Mouse (Mus musculus) stomach, embryonic 16.5 days (tissue): Measurements from ENCODE around the gene Ajm1. TPM values are rescaled to one million over a fixed set of nuclear protein-coding genes. Genes with fewer than 3 reads are reported as not detected.

ENCODE experiments used
- ATAC-seq: fragments of 200-750 bp; cut with Nextera tagmentation; 2 replicates; pipeline ENCODE4 v1.8.0; 2017; ENCODE audit warnings: moderate number of reproducible peaks, moderate TSS enrichment; ENCODE audit not compliant: insufficient read depth, low FRiP score
- H3K27ac ChIP-seq: fragments of 300-500 bp; sonication (generic); 2 replicates; pipeline ENCODE4 v1.5.1; 2014; ENCODE audit warnings: low read length
- H3K27me3 ChIP-seq: fragments of 300-500 bp; sonication (generic); 2 replicates; pipeline ENCODE4 v1.6.1; 2014; ENCODE audit warnings: low read length, control low read depth, mixed read lengths; ENCODE audit not compliant: control insufficient read depth, insufficient read depth
- H3K36me3 ChIP-seq: fragments of 300-500 bp; sonication (generic); 2 replicates; pipeline ENCODE4 v1.6.1; 2014; ENCODE audit warnings: low read length; ENCODE audit not compliant: control insufficient read depth, insufficient read depth
- H3K4me1 ChIP-seq: fragments of 300-500 bp; sonication (generic); 2 replicates; pipeline ENCODE4 v1.6.1; 2014; ENCODE audit warnings: low read length, control low read depth, mixed read lengths; ENCODE audit not compliant: control insufficient read depth, insufficient read depth
- H3K4me2 ChIP-seq: fragments of 300-500 bp; sonication (generic); 2 replicates; pipeline ENCODE4 v1.6.1; 2014; ENCODE audit warnings: low read depth, low read length, mixed read lengths
- H3K4me3 ChIP-seq: fragments of 300-500 bp; sonication (generic); replicated peaks from 2 replicates; pipeline ENCODE4 v1.5.1; 2014; ENCODE audit warnings: mild to moderate bottlenecking, low read length
- H3K9ac ChIP-seq: fragments of 300-500 bp; sonication (generic); 2 replicates; pipeline ENCODE4 v1.6.1; 2014; ENCODE audit warnings: low read length
- H3K9me3 ChIP-seq: fragments of 300-500 bp; sonication (generic); replicated peaks from 2 replicates; pipeline ENCODE4 v1.6.1; 2016; ENCODE audit warnings: low read length, control low read depth; ENCODE audit not compliant: control insufficient read depth
- WGBS: fragments of 180-500 bp; shearing (Covaris S2); extraction: QIAGEN DNeasy Blood & Tissue Kit; methylation state at CpG from one replicate; pipeline ENCODE4 v1.1.7; 2014; 5-methylcytosine and 5-hydroxymethylcytosine counted together
- polyA plus RNA-seq: library from polyadenylated mRNA; unstranded; fragments of >200 nt; fragmentation: Nextera tagmentation; extraction: Ambion mirVana; gene quantifications from 2 replicates; pipeline ENCODE4 v1.2.1, GENCODE M21; 2015

Ajm1 gene
- polyA plus RNA-seq, 1 experiment from 2014 or later, result 0.94 TPM

DNA sequence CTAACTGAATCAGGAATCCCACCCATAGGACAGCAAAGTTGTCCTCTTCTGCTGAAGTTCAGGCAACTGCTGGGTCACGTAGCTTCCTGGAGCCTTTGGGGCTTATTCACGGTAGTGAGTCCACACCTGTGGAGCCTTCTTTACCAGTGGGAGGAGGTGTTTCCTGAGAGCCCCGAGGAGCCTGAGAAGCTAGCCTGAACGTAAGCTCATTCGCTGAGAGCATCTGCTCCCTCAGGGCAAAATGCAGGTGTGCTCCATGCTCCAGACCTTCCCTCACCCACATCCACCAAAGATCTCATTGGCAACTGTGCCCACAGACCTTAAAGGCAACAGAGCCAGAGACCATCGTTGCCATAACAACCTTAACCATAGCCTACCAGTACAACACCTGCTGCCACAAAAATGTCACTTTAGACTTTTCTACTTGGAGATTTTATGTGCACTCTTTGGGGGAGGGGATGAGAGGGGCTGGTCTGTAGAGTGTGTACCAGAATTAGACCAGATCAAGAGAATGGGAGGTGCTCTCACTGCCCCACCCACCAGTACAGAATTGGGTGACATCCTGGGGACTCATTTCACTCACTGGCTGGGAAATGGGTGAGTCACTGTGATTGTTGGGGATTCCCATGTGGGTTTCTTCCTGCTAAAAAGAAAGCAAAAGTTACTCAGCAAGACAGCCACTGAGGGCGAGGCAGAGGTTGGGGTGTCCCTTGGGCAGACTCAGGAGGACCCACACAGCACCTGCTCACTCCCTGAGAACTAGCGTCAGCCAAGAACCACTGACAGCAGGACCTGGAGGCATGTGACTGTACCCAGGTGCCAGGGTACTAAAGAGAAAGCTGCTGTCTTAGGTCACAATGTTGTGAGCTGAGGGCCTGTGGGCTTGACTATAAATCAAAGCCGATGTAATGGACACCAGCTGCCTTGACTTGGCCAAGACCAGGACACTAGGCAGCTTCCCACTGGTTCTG, 32.3 kb downstream of the Ajm1 start:
- 68% methylated on average over 9 of the region's 9 CpGs for WGBS
- no peaks in the 10 kb centered on the region for H3K36me3 ChIP-seq
- H3K4me3 ChIP-seq, result no peak overlapping the region
- H3K27me3 ChIP-seq, result no peaks in the 10 kb centered on the region
- no peak for ATAC-seq
- H3K9ac ChIP-seq, result no peak overlapping the region
- H3K27ac ChIP-seq, result no peak overlapping the region
- H3K9me3 ChIP-seq, result no peaks in the 10 kb centered on the region
- no peak overlapping the region for H3K4me2 ChIP-seq
- peaks cover 14% of the 10 kb centered on the region for H3K4me1 ChIP-seq

DNA sequence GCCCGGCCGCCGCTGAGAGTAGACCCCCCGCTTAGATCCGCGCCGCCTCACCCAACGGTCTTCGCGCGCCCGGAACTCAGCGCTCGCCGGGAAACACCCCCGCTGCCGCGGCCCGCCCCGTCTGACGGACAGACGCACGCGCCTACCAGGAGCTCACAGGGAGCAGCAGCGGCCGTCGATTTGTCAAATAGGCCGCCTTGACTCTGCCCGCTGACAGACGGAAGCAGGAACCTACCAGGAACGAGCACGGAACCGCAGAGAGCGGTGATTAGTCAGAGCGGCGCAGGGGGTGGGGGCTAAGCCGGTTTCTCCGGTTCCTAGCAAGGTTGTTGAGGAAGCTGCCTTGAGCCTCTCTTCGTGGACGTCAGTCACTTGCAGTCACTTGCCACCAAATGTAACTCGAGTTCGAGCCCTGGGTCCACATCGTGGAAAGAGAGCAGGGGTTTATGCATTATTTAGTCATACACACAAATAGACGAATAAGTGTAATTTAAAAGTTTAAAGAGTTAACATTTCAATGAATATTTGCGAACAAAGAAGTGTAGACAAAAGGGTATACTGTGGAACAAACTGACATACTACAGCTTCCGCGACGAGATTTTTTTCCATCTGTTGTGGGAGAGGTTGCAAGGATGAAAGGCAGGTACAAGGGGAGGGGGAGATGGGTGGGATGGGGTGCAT, 34.6 kb downstream of the Ajm1 start, which contains the start of gene Traf2:
TSS of gene Traf2 (minus strand) at position 130 of the 681 bp plus-strand sequence.
- H3K27ac ChIP-seq, result peak within 1 kb of the TSS; percentile 57
- ATAC-seq, result peak; percentile 100
- H3K27me3 ChIP-seq, result no peaks in the 10 kb centered on the region
- peak within 1 kb of the TSS; percentile 83 for H3K4me3 ChIP-seq
- H3K36me3 ChIP-seq, result no peaks in the 10 kb centered on the region
- no peaks in the 10 kb centered on the region for H3K9me3 ChIP-seq
- WGBS, result 3% methylated on average over 48 of the region's 48 CpGs
- H3K4me2 ChIP-seq, result peak within 1 kb of the TSS; percentile 86
- peak within 1 kb of the TSS; percentile 85 for H3K9ac ChIP-seq
- peaks cover 14% of the 10 kb centered on the region for H3K4me1 ChIP-seq

DNA sequence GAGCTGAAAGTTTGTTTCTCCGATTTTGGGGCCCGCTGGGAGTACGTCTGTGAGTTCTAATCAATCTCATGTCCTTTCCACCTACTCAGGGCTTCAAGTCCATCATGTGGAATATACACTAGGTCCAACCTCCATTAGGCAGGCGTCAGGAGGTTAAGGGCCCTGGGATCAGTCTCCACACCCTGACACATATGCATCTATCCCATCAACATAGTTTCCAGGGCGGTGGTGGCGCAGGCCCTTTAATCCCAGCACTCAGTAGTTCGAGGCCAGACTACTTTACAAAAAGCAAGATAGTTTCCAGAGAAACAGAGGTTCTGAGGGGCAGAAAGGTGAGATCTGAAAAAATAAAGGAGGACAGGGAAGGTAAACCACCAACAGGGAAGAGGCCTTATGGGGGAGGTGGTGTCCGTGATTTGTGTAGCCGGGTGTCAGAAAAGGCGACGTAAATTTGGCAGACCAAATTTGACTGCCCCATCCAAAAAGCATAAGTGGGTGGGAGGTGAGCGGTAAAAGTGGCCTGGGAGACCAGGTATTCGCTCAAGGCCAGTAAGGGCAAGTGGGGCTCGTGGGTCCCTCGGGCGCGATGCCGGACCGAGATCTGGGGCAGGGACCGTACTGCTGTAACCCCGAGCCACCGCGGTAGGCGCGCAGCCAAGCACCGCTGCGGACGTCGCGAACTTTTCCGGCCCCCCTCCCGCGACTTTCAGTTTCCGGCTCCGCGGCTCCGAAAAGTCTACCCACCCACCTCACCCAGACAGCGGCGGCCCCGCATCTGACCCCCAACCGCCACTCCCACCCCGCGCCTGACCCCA, 35.4 kb downstream of the Ajm1 start:
- peak overlapping the region; percentile 85 for H3K9ac ChIP-seq
- peak overlapping the region; percentile 86 for H3K4me2 ChIP-seq
- H3K36me3 ChIP-seq, result no peaks in the 10 kb centered on the region
- no peaks in the 10 kb centered on the region for H3K9me3 ChIP-seq
- 4% methylated on average over 43 of the region's 43 CpGs for WGBS
- H3K4me3 ChIP-seq, result peak overlapping the region; percentile 83
- ATAC-seq, result peak; percentile 65
- peak overlapping the region; percentile 57 for H3K27ac ChIP-seq
- no peaks in the 10 kb centered on the region for H3K27me3 ChIP-seq
- H3K4me1 ChIP-seq, result peaks cover 14% of the 10 kb centered on the region

DNA sequence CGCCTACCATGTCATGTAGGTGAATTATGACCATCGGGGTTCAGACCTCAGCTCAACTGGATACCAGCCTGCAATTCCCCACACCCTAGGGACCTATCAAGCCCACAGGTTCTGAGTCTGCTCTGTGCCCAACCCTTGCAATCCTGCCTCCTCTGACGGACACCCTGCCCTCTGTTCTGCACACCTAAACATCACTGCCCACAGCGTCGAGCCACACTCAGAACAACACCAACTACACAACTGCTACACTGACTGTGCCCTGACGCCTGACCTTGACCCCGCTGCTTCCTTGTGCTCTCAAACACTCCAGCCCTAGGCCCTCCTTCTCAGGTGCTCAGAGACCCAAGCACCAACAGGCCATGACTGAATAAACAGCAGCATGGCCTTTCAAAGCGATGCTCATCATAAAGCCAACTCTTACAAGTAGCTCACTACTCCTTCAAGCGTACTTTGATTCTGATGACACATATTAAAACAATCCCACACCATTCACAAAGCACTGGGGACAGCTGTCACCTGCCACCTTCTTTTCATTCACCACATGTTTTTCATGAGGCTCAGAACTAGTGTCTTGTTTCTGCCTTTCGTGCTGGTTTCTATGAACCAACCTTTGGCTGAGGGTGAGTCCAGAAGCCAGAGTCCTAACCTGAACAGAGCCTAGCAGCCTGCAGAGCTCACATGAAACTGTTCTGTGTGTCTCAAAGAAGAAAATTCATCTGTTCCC, 39.8 kb downstream of the Ajm1 start:
- Histone ChIP-seq H3K27ac (no peak overlapping the region), H3K4me2 (no peak overlapping the region), H3K9me3 (no peaks in the 10 kb centered on the region), H3K9ac (no peak overlapping the region), H3K36me3 (no peaks in the 10 kb centered on the region), H3K27me3 (no peaks in the 10 kb centered on the region), H3K4me3 (no peak overlapping the region), H3K4me1 (peaks cover 11% of the 10 kb centered on the region)
- ATAC-seq, result no peak
- 73% methylated on average over 10 of the region's 10 CpGs for WGBS

DNA sequence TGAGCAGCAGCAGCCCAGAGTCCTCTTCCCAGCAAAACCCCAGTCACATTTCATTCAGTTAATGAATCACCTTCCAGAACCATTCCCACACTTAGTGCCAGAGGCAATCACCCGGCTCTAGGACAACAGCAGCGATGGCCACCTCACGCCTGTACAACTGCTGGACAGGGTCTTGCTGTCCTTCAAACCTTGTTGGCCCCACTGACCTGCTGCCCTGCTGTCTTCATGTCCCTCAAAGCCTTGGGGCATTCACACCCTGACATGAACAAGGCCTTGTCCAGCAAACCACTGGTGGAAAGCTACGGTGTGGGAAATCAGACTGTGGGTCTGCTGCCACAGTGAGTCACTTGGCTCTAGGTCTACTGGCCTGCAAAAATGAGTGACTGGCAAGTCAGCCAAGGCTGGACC, 41.0 kb downstream of the Ajm1 start:
- Histone ChIP-seq H3K27ac (no peak overlapping the region), H3K4me1 (peaks cover 4% of the 10 kb centered on the region), H3K9ac (no peak overlapping the region), H3K4me2 (no peak overlapping the region), H3K9me3 (no peaks in the 10 kb centered on the region), H3K27me3 (no peaks in the 10 kb centered on the region), H3K4me3 (no peak overlapping the region), H3K36me3 (no peaks in the 10 kb centered on the region)
- ATAC-seq, result no peak
- WGBS, result 87% methylated on average over 4 of the region's 4 CpGs

DNA sequence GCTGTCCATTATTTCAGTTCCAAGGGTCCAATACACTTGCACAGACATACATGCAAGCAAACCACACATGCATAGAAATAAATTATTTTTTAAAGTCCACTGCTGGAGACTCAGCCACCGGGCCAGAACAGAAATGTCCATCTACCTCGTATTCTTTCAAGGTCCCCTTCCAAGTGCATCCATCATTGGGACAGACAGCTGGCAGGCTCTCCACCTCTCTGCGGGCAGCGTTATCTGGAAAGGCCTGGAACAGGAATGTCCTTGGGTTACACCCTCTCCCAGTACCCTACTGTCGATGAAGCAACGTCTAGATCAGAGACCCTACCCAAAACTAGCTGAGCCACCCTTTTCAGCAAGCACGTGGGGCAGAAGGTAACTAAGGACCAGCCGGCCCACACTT, 45.0 kb downstream of the Ajm1 start:
- H3K9me3 ChIP-seq, result no peaks in the 10 kb centered on the region
- no peak overlapping the region for H3K9ac ChIP-seq
- no peaks in the 10 kb centered on the region for H3K27me3 ChIP-seq
- H3K4me2 ChIP-seq, result no peak overlapping the region
- H3K27ac ChIP-seq, result no peak overlapping the region
- H3K4me1 ChIP-seq, result no peaks in the 10 kb centered on the region
- H3K36me3 ChIP-seq, result no peaks in the 10 kb centered on the region
- H3K4me3 ChIP-seq, result no peak overlapping the region
- WGBS, result 72% methylated on average over 8 of the region's 8 CpGs
- ATAC-seq, result no peak

DNA sequence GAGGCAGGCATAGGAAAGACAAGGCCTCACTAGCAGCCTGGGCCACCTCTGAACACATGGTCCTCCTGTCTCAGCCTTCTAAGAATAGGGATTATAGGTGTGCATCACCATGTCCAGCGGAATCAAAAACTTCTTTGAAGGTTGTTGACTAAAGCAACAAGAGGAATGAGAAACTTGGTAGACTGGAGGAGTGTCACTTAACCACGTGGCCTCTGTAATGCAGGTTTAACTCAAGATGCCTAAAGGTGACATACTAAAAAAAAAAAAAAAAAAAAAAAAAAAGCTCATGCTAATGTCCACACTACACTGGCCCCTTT, 46.7 kb downstream of the Ajm1 start:
- Histone ChIP-seq H3K9me3 (no peaks in the 10 kb centered on the region), H3K27ac (no peak overlapping the region), H3K4me1 (no peaks in the 10 kb centered on the region), H3K4me2 (no peak overlapping the region), H3K27me3 (no peaks in the 10 kb centered on the region), H3K4me3 (no peak overlapping the region), H3K9ac (no peak overlapping the region), H3K36me3 (no peaks in the 10 kb centered on the region)
- no peak for ATAC-seq
- 99% methylated on average over 2 of the region's 2 CpGs for WGBS

DNA sequence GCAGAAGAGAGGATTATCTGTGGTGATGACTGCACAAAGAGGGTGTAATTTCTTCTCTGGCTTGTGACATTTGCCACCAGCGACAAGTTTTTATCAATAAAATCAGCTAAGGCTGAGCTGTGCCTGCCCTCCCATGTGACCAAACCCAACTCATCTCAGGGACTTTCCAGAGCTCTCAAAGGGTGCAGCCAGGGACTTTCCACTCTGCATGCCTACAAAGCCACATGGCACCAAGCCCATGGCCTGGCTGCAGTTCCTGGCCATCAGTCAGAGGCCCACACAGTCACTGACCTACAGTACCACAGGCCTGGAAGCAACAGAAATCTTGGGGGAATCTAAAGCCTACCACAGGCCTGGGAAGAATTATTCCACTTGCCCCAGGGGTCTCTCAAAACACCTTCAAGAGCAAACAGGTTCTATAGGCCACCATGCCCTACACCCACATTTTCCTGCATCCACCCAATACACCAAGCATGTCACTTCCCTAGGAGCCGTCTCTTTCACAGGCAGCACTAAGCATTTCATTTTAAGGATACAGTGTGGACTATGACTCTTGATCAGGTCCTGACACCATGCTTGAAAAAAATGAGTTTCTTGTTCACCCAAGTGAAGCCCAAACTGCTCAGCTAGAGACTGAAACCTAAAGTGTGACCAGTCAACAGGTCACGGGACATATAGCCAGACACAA, 47.2 kb downstream of the Ajm1 start:
- H3K4me2 ChIP-seq, result no peak overlapping the region
- no peak overlapping the region for H3K9ac ChIP-seq
- ATAC-seq, result peak; percentile 37; the same call in 1 of the 2 replicates
- H3K27me3 ChIP-seq, result no peaks in the 10 kb centered on the region
- H3K4me1 ChIP-seq, result no peaks in the 10 kb centered on the region
- no peaks in the 10 kb centered on the region for H3K9me3 ChIP-seq
- no peak overlapping the region for H3K27ac ChIP-seq
- H3K36me3 ChIP-seq, result 0 out of 2 replicates have a peak, but pooled peaks cover under 1% of the 10 kb centered on the region
- 84% methylated on average over 3 of the region's 3 CpGs for WGBS
- no peak overlapping the region for H3K4me3 ChIP-seq
